Mouse (Mus musculus) liver, postnatal 0 days (tissue): ENCODE results near the gene Ndc1. TPM values are rescaled to one million over a fixed set of nuclear protein-coding genes. Genes with fewer than 3 reads are reported as not detected.

ENCODE experiments used
- ATAC-seq: fragments of 200-750 bp; cut with Nextera tagmentation; 2 replicates; pipeline ENCODE4 v1.8.0; 2017; ENCODE audit warnings: mild to moderate bottlenecking, moderate library complexity
- DNase-seq: peaks from one replicate; pipeline ENCODE4 v3.0.0-alpha.2; 2016
- H3K27ac ChIP-seq: fragments of 300-500 bp; sonication (generic); 2 replicates; pipeline ENCODE4 v1.5.1; 2014; ENCODE audit warnings: antibody characterized with exemption, moderate library complexity, mild to moderate bottlenecking, low read depth
- H3K27me3 ChIP-seq: fragments of 300-500 bp; sonication (generic); 2 replicates; pipeline ENCODE4 v1.6.1; 2014; ENCODE audit warnings: low read length, control low read depth, mixed read lengths; ENCODE audit not compliant: insufficient read depth
- H3K36me3 ChIP-seq: fragments of 300-500 bp; sonication (generic); replicated peaks from 2 replicates; pipeline ENCODE4 v1.6.1; 2014; ENCODE audit warnings: mild to moderate bottlenecking, control low read depth, low read length, moderate library complexity, mixed read lengths; ENCODE audit not compliant: insufficient read depth
- H3K4me1 ChIP-seq: fragments of 300-500 bp; sonication (generic); 2 replicates; pipeline ENCODE4 v1.6.1; 2014; ENCODE audit warnings: antibody characterized with exemption, mild to moderate bottlenecking, control low read depth; ENCODE audit not compliant: insufficient read depth
- H3K4me2 ChIP-seq: fragments of 300-500 bp; sonication (generic); 2 replicates; pipeline ENCODE4 v1.6.1; 2014; ENCODE audit warnings: low read depth, mild to moderate bottlenecking, low read length, moderate library complexity, mixed read lengths
- H3K4me3 ChIP-seq: fragments of 300-500 bp; sonication (generic); 2 replicates; pipeline ENCODE4 v1.5.1; 2014; ENCODE audit warnings: low read depth, low read length
- H3K9ac ChIP-seq: fragments of 300-500 bp; sonication (generic); replicated peaks from 2 replicates; pipeline ENCODE4 v1.6.1; 2014; ENCODE audit warnings: mild to moderate bottlenecking, moderate library complexity
- H3K9me3 ChIP-seq: fragments of 300-500 bp; sonication (generic); 2 replicates; pipeline ENCODE4 v1.6.1; 2016; ENCODE audit warnings: mild to moderate bottlenecking, control low read depth, low read length, mixed read lengths
- CTCF ChIP-seq: sonication (generic); IDR thresholded peaks from 2 replicates; pipeline ENCODE4 v1.5.1; 2016; ENCODE audit warnings: antibody characterized with exemption, low read depth
- EP300 ChIP-seq: IDR thresholded peaks from 2 replicates; pipeline ENCODE4 v1.6.1; 2016; ENCODE audit warnings: antibody characterized with exemption, low read depth, mild to moderate bottlenecking
- WGBS: fragments of 180-500 bp; shearing (Covaris S2); extraction: QIAGEN DNeasy Blood & Tissue Kit; methylation state at CpG from one replicate; pipeline ENCODE4 v1.1.7; 2014; ENCODE audit not compliant: insufficient replicate concordance; 5-methylcytosine and 5-hydroxymethylcytosine counted together
- polyA plus RNA-seq: library from polyadenylated mRNA; unstranded; fragments of >200 nt; fragmentation: Nextera tagmentation; extraction: Ambion mirVana; gene quantifications from 2 replicates; pipeline ENCODE4 v1.2.1, GENCODE M21; 2015

Gene Ndc1
- polyA plus RNA-seq, 1 experiment from 2014 or later: 8.9 TPM

GRCm38 (mm10) chr4:107440306-107440705 is 72.7 kb downstream of the Ndc1 start:
- ATAC-seq: no peak
- WGBS: 11% methylated on average over 13 of the region's 13 CpGs
- H3K4me3 ChIP-seq: peak overlapping the region; percentile 31
- no peaks in the 10 kb centered on the region; the same call in 1 of the 2 replicates for H3K4me1 ChIP-seq
- no peak for DNase-seq
- peak overlapping the region; percentile 41 for H3K9ac ChIP-seq
- no peak overlapping the region for H3K27ac ChIP-seq
- no peaks in the 10 kb centered on the region for H3K36me3 ChIP-seq
- H3K4me2 ChIP-seq: peak overlapping the region; percentile 56
- no peaks in the 10 kb centered on the region for H3K9me3 ChIP-seq
- peaks cover 39% of the 10 kb centered on the region for H3K27me3 ChIP-seq
- TF ChIP-seq EP300 (no peak), CTCF (no peak)

- Histone ChIP-seq H3K4me1 (no peaks in the 10 kb centered on the region; the same call in 1 of the 2 replicates), H3K9ac (no peak overlapping the region), H3K36me3 (no peaks in the 10 kb centered on the region), H3K9me3 (no peaks in the 10 kb centered on the region), H3K27ac (no peak overlapping the region), H3K4me2 (no peak overlapping the region), H3K27me3 (peaks cover 20% of the 10 kb centered on the region), H3K4me3 (no peak overlapping the region)
- DNase-seq (no peak), ATAC-seq (no peak)
- 77% methylated on average over 11 of the region's 11 CpGs for WGBS
- TF ChIP-seq CTCF: no peak
- no peak for TF ChIP-seq EP300
These were observed 74.7 kb downstream of the Ndc1 start for GRCm38 (mm10) chr4:107442288-107442687.

GRCm38 (mm10) chr4:107442891-107443483 is 75.4 kb downstream of the Ndc1 start:
- TF ChIP-seq EP300: no peak
- TF ChIP-seq CTCF: no peak
- Histone ChIP-seq H3K27me3 (peaks cover 15% of the 10 kb centered on the region; the same call in 1 of the 2 replicates), H3K9ac (no peak overlapping the region), H3K4me1 (no peaks in the 10 kb centered on the region; the same call in 1 of the 2 replicates), H3K36me3 (no peaks in the 10 kb centered on the region), H3K27ac (no peak overlapping the region), H3K9me3 (no peaks in the 10 kb centered on the region), H3K4me3 (no peak overlapping the region), H3K4me2 (no peak overlapping the region)
- ATAC-seq (no peak), DNase-seq (no peak)
- 74% methylated on average over 16 of the region's 16 CpGs for WGBS

- Histone ChIP-seq H3K9me3 (no peaks in the 10 kb centered on the region), H3K4me3 (no peak overlapping the region), H3K4me2 (no peak overlapping the region), H3K27ac (no peak overlapping the region), H3K27me3 (peaks cover 15% of the 10 kb centered on the region; the same call in 1 of the 2 replicates), H3K9ac (no peak overlapping the region), H3K36me3 (no peaks in the 10 kb centered on the region), H3K4me1 (no peaks in the 10 kb centered on the region; the same call in 1 of the 2 replicates)
- ATAC-seq (no peak), DNase-seq (no peak)
- TF ChIP-seq EP300 (no peak), CTCF (no peak)
- WGBS: 76% methylated on average over 11 of the region's 11 CpGs
These were observed 76.0 kb downstream of the Ndc1 start for GRCm38 (mm10) chr4:107443621-107444020.

- 79% methylated on average over 6 of the region's 6 CpGs for WGBS
- no peak for TF ChIP-seq EP300
- TF ChIP-seq CTCF: peak; percentile 38
- H3K27ac ChIP-seq: no peak overlapping the region
- ATAC-seq (no peak), DNase-seq (no peak)
- no peaks in the 10 kb centered on the region for H3K36me3 ChIP-seq
- no peaks in the 10 kb centered on the region for H3K4me1 ChIP-seq
- H3K27me3 ChIP-seq: no peaks in the 10 kb centered on the region
- no peak overlapping the region for H3K4me2 ChIP-seq
- H3K4me3 ChIP-seq: no peak overlapping the region
- H3K9ac ChIP-seq: no peak overlapping the region
- no peaks in the 10 kb centered on the region for H3K9me3 ChIP-seq
These were observed 80.9 kb downstream of the Ndc1 start for GRCm38 (mm10) chr4:107448481-107448880.

GRCm38 (mm10) chr4:107449519-107449918 is 81.9 kb downstream of the Ndc1 start:
- Histone ChIP-seq H3K9me3 (no peaks in the 10 kb centered on the region), H3K4me1 (no peaks in the 10 kb centered on the region), H3K27me3 (no peaks in the 10 kb centered on the region), H3K4me2 (no peak overlapping the region), H3K36me3 (no peaks in the 10 kb centered on the region), H3K4me3 (no peak overlapping the region), H3K27ac (no peak overlapping the region), H3K9ac (no peak overlapping the region)
- WGBS: 83% methylated on average over 13 of the region's 13 CpGs
- no peak for DNase-seq
- no peak for ATAC-seq
- TF ChIP-seq EP300 (no peak), CTCF (no peak)
